Mouse (Mus musculus) MEL (cell line): ENCODE data around the gene Aven. TPM values are rescaled to one million over a fixed set of nuclear protein-coding genes. Genes with fewer than 3 reads are reported as not detected.
A peak's percentile ranks its signal among the peaks of the same experiment; 100 is the strongest.

Experiments used
- DNase-seq: peaks from one replicate; pipeline ENCODE4 v3.0.0; 2011; ENCODE audit warnings: low read depth, low spot score
- H3K27ac ChIP-seq: 2 replicates; pipeline ENCODE4 v1.5.1; 2012; ENCODE audit warnings: low read depth, mild to moderate bottlenecking, control low read depth, low read length, moderate library complexity; ENCODE audit not compliant: control insufficient read depth
- H3K27me3 ChIP-seq, 2 experiments: fragments of 150-350 bp in 1 of 2; sonication (generic) in 1 of 2; 2 replicates each; pipeline ENCODE4 v1.6.1; 2012; ENCODE audit warnings: low read length in 2 of 2, mild to moderate bottlenecking in 2 of 2, improper control_type of control experiment in 1 of 2, moderate library complexity in 1 of 2; ENCODE audit not compliant: insufficient read depth in 2 of 2, control insufficient read depth in 1 of 2
- H3K36me3 ChIP-seq, 2 experiments: 2 replicates each; pipeline ENCODE4 v1.6.1; 2012 to 2014; ENCODE audit warnings: low read length in 2 of 2, improper control_type of control experiment in 1 of 2, inconsistent platforms in 1 of 2, mild to moderate bottlenecking in 1 of 2; ENCODE audit not compliant: insufficient read depth in 2 of 2, control insufficient read depth in 1 of 2
- H3K4me1 ChIP-seq, 2 experiments: fragments of 150-350 bp in 1 of 2; sonication (generic) in 1 of 2; 2 replicates each; pipeline ENCODE4 v1.6.1; 2012; ENCODE audit warnings: low read length in 2 of 2, improper control_type of control experiment in 1 of 2, mild to moderate bottlenecking in 1 of 2; ENCODE audit not compliant: insufficient read depth in 2 of 2, control insufficient read depth in 1 of 2
- H3K4me3 ChIP-seq, 2 experiments: fragments of 150-350 bp in 1 of 2; sonication (generic) in 1 of 2; 2 replicates each; pipeline ENCODE4 v1.5.1; 2012; ENCODE audit warnings: low read depth in 2 of 2, low read length in 2 of 2, mild to moderate bottlenecking in 2 of 2, moderate library complexity in 2 of 2, control low read depth in 1 of 2, improper control_type of control experiment in 1 of 2; ENCODE audit not compliant: control insufficient read depth in 1 of 2, insufficient read depth in 1 of 2
- H3K79me2 ChIP-seq: 2 replicates; pipeline ENCODE4 v1.6.1; 2012; ENCODE audit warnings: mild to moderate bottlenecking, low read length, moderate library complexity; ENCODE audit not compliant: control insufficient read depth, poor library complexity, insufficient read depth
- H3K9ac ChIP-seq: 2 replicates; pipeline ENCODE4 v1.6.1; 2012; ENCODE audit warnings: low read depth, mild to moderate bottlenecking, control low read depth, low read length, moderate library complexity; ENCODE audit not compliant: control insufficient read depth, poor library complexity, severe bottlenecking
- H3K9me3 ChIP-seq: fragments of 150-350 bp; sonication (generic); replicated peaks from 2 replicates; pipeline ENCODE4 v1.6.1; 2012; ENCODE audit warnings: mild to moderate bottlenecking, low read length, improper control_type of control experiment, moderate library complexity; ENCODE audit not compliant: insufficient read depth
- CHD1 ChIP-seq: IDR thresholded peaks from 2 replicates; pipeline ENCODE4 v1.6.1; 2012; ENCODE audit warnings: low read depth, mild to moderate bottlenecking, inconsistent platforms, low read length, improper control_type of control experiment
- E2F4 ChIP-seq: IDR thresholded peaks from 2 replicates; pipeline ENCODE4 v1.6.1; 2011; ENCODE audit warnings: low read depth, low read length, improper control_type of control experiment, borderline replicate concordance
- EP300 ChIP-seq, 2 experiments: IDR thresholded peaks; 2 replicates each; pipeline ENCODE4 v1.6.1; 2011; ENCODE audit warnings: improper control_type of control experiment in 2 of 2, low read length in 2 of 2, low read depth in 1 of 2, mild to moderate bottlenecking in 1 of 2
- GATA1 ChIP-seq: IDR thresholded peaks from 2 replicates; pipeline ENCODE4 v1.6.1; 2011; ENCODE audit warnings: low read depth, low read length, improper control_type of control experiment
- KAT2A ChIP-seq: conservative IDR thresholded peaks from 2 replicates; pipeline ENCODE4 v1.6.1; 2012; ENCODE audit warnings: low read depth, low read length, improper control_type of control experiment, inconsistent platforms
- MAX ChIP-seq: IDR thresholded peaks from 2 replicates; pipeline ENCODE4 v1.6.1; 2011; ENCODE audit warnings: low read length, improper control_type of control experiment
- MXI1 ChIP-seq: IDR thresholded peaks from 2 replicates; pipeline ENCODE4 v1.6.1; 2011; ENCODE audit warnings: mild to moderate bottlenecking, low read depth, low read length, improper control_type of control experiment
- MYB ChIP-seq: IDR thresholded peaks from 2 replicates; pipeline ENCODE4 v1.6.1; 2011; ENCODE audit warnings: mild to moderate bottlenecking, low read depth, low read length, improper control_type of control experiment
- MYC ChIP-seq: IDR thresholded peaks from 2 replicates; pipeline ENCODE4 v1.6.1; 2011; ENCODE audit warnings: low read depth, mild to moderate bottlenecking, low read length, improper control_type of control experiment, moderate library complexity
- POLR2AphosphoS2 ChIP-seq: IDR thresholded peaks from 2 replicates; pipeline ENCODE4 v1.6.1; 2011; ENCODE audit warnings: low read length, improper control_type of control experiment
- RAD21 ChIP-seq: IDR thresholded peaks from 2 replicates; pipeline ENCODE4 v1.6.1; 2011; ENCODE audit warnings: mild to moderate bottlenecking, low read depth, low read length, improper control_type of control experiment
- RCOR1 ChIP-seq: IDR thresholded peaks from 2 replicates; pipeline ENCODE4 v1.6.1; 2012; ENCODE audit warnings: low read depth, mild to moderate bottlenecking, inconsistent platforms, low read length, improper control_type of control experiment
- SMC3 ChIP-seq: IDR thresholded peaks from 2 replicates; pipeline ENCODE4 v1.6.1; 2011; ENCODE audit warnings: low read depth, low read length, improper control_type of control experiment
- UBTF ChIP-seq: IDR thresholded peaks from 2 replicates; pipeline ENCODE4 v1.6.1; 2012; ENCODE audit warnings: low read depth, mild to moderate bottlenecking, inconsistent platforms, low read length, improper control_type of control experiment, moderate library complexity, borderline replicate concordance; ENCODE audit not compliant: insufficient read depth
- USF2 ChIP-seq, 2 experiments: IDR thresholded peaks; 2 replicates each; pipeline ENCODE4 v1.6.1; 2011 to 2012; ENCODE audit warnings: improper control_type of control experiment in 2 of 2, low read length in 2 of 2, borderline replicate concordance in 1 of 2, inconsistent platforms in 1 of 2, low read depth in 1 of 2, mild to moderate bottlenecking in 1 of 2; ENCODE audit not compliant: insufficient read depth in 1 of 2
- ZC3H11A ChIP-seq: IDR thresholded peaks from 2 replicates; pipeline ENCODE4 v1.6.1; 2012; ENCODE audit warnings: low read depth, mild to moderate bottlenecking, inconsistent platforms, low read length, improper control_type of control experiment
- polyA plus RNA-seq, 2 experiments: library from polyadenylated mRNA; stranded (reverse) in 1 of 2; unstranded in 1 of 2; fragments of >175 nt in 1 of 2; fragments of >200 nt in 1 of 2; gene quantifications; 2 replicates each; pipeline versions ENCODE4 v1.2.1 to v1.2.4; 2012; ENCODE audit warnings: low replicate concordance in 2 of 2, low read depth in 1 of 2; ENCODE audit not compliant: insufficient read length in 2 of 2, insufficient read depth in 1 of 2, missing spikeins in 1 of 2
- total RNA-seq: library from RNA; depleted of rRNA; stranded (reverse); fragments of 300-350 nt; gene quantifications from 2 replicates; pipeline ENCODE4 v1.2.3, GENCODE M21; 2012

The Aven gene
- total and polyA plus RNA-seq, 3 experiments, result 33.4 to 72.8 (median 50.3) TPM

- TF ChIP-seq CHD1 (no peak), E2F4 (no peak), GATA1 (no peak), MAX (no peak), MXI1 (no peak)
- no peak overlapping the region for H3K4me3 ChIP-seq
- no peak for DNase-seq
- H3K36me3 ChIP-seq, result no peaks in the 10 kb centered on the region
- H3K27ac ChIP-seq, result no peak overlapping the region
- no peaks in the 10 kb centered on the region for H3K79me2 ChIP-seq
- no peaks in the 10 kb centered on the region for H3K27me3 ChIP-seq
- no peaks in the 10 kb centered on the region for H3K4me1 ChIP-seq
- no peak overlapping the region for H3K9ac ChIP-seq
- no peaks in the 10 kb centered on the region for H3K9me3 ChIP-seq
These were observed 121.6 kb downstream of the Aven start for GRCm38 (mm10) chr2:112614375-112614774.

GRCm38 (mm10) chr2:112617206-112617605, 124.4 kb downstream of the Aven start:
- no peaks in the 10 kb centered on the region for H3K36me3 ChIP-seq
- H3K4me3 ChIP-seq, result no peak overlapping the region
- H3K79me2 ChIP-seq, result no peaks in the 10 kb centered on the region
- no peak overlapping the region for H3K9ac ChIP-seq
- DNase-seq, result no peak
- TF ChIP-seq POLR2AphosphoS2 (no peak), UBTF (no peak), SMC3 (no peak), ZC3H11A (no peak), MYB (no peak), RCOR1 (no peak), CHD1 (no peak), RAD21 (no peak)
- H3K27me3 ChIP-seq, result no peaks in the 10 kb centered on the region
- no peaks in the 10 kb centered on the region for H3K9me3 ChIP-seq
- H3K4me1 ChIP-seq, result no peaks in the 10 kb centered on the region
- no peak overlapping the region for H3K27ac ChIP-seq

GRCm38 (mm10) chr2:112625156-112625555, 132.4 kb downstream of the Aven start:
- Histone ChIP-seq H3K4me3 (no peak overlapping the region), H3K9ac (no peak overlapping the region), H3K79me2 (no peaks in the 10 kb centered on the region), H3K4me1 (peaks cover 4% of the 10 kb centered on the region in 2 experiments; a peak in 3 of 4 replicates), H3K27me3 (no peaks in the 10 kb centered on the region), H3K36me3 (peaks cover 0 to 5% of the 10 kb centered on the region in 2 experiments; a peak in 2 of 4 replicates), H3K27ac (no peak overlapping the region), H3K9me3 (no peaks in the 10 kb centered on the region)
- TF ChIP-seq EP300 (IDR thresholded peaks at IDR 0.05; ENCODE audit: low read depth in 1 of 2, low read length in 2 of 2) (peak in 1 of 2 experiments; percentile 8; a peak in 1 of 4 replicates), USF2 (IDR thresholded peaks at IDR 0.05; ENCODE audit: borderline replicate concordance in 1 of 2, insufficient read depth in 1 of 2, low read depth in 1 of 2, low read length in 2 of 2) (no peak), MYC (no peak), KAT2A (no peak), RAD21 (no peak), GATA1 (peak; percentile 38; the same call in 1 of the 2 replicates), SMC3 (no peak)
- peak; percentile 9 for DNase-seq
